Mouse (Mus musculus) midbrain, embryonic 15.5 days (tissue): ENCODE data around the gene Pik3ap1. TPM values are rescaled to one million over a fixed set of nuclear protein-coding genes. Genes with fewer than 3 reads are reported as not detected.
"Not testable (repeated sequence)": the region's sequence is repeated elsewhere in the genome, so short reads cannot be mapped to it uniquely, and the experiment has no call there.

ENCODE experiments used
- ATAC-seq: fragments of 200-750 bp; cut with Nextera tagmentation; replicated peaks from 2 replicates; pipeline ENCODE4 v1.8.0; 2017; ENCODE audit warnings: moderate TSS enrichment
- H3K27ac ChIP-seq: fragments of 300-500 bp; sonication (generic); 2 replicates; pipeline ENCODE4 v1.5.1; 2015; ENCODE audit warnings: mild to moderate bottlenecking, inconsistent platforms
- H3K27me3 ChIP-seq: fragments of 300-500 bp; sonication (generic); replicated peaks from 2 replicates; pipeline ENCODE4 v1.6.1; 2015; ENCODE audit warnings: inconsistent platforms
- H3K36me3 ChIP-seq: fragments of 300-500 bp; sonication (generic); replicated peaks from 2 replicates; pipeline ENCODE4 v1.6.1; 2015; ENCODE audit warnings: inconsistent platforms
- H3K4me1 ChIP-seq: fragments of 300-500 bp; sonication (generic); 2 replicates; pipeline ENCODE4 v1.6.1; 2015; ENCODE audit warnings: inconsistent platforms
- H3K4me2 ChIP-seq: fragments of 300-500 bp; sonication (generic); 2 replicates; pipeline ENCODE4 v1.6.1; 2015; ENCODE audit warnings: inconsistent platforms, mild to moderate bottlenecking, moderate library complexity
- H3K4me3 ChIP-seq: fragments of 300-500 bp; sonication (generic); 2 replicates; pipeline ENCODE4 v1.5.1; 2015; ENCODE audit warnings: mild to moderate bottlenecking, inconsistent platforms
- H3K9ac ChIP-seq: fragments of 300-500 bp; sonication (generic); 2 replicates; pipeline ENCODE4 v1.6.1; 2015; ENCODE audit warnings: mild to moderate bottlenecking, inconsistent platforms
- H3K9me3 ChIP-seq: fragments of 300-500 bp; sonication (generic); 2 replicates; pipeline ENCODE4 v1.6.1; 2016; ENCODE audit warnings: inconsistent platforms
- WGBS: fragments of 180-500 bp; shearing (Covaris S2); methylation state at CpG from one replicate; pipeline ENCODE4 v1.1.7; 2015; ENCODE audit warnings: mixed read lengths; 5-methylcytosine and 5-hydroxymethylcytosine counted together
- polyA plus RNA-seq: library from polyadenylated mRNA; unstranded; fragments of >200 nt; fragmentation: Nextera tagmentation; extraction: Ambion mirVana; gene quantifications from 2 replicates; pipeline ENCODE4 v1.2.1, GENCODE M21; 2015

Pik3ap1 gene
- polyA plus RNA-seq, 1 experiment from 2014 or later = 2.4 TPM

DNA sequence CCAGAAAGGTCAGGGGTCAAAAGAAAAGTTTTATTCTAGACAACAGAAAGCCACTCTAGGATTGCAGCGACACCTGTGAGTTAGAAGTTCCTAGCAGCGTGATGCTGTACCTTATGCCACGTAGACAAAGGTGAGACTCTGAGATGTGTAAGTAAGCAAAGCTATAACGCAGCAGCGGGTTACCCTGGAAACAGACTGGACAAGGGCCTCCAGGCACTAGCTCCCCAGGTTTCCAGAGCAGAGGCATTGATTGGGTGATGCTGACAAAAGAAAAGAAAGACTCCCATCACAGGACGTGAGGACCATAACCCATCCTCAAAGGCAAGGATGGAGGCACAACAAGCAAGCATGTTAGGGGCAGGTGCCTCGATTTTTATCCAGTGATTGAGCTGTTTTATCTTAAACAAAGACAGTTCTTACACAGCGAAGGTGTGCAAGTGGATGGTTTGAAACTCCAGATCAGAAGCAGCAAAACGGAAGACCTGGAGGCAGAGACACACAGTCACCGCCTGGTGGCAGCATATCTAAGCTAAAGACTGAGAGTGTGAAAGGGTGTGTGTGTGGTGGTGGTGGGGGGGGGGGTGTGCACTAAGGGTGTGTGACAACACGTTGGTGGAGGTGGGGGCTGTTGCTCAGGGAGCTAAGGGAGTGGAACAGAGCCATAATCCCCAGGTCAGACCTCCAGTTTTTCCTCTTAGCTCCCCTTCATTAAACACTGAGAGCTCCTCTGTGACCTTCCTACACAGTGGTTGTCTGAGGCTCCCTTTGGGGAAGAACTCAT is 67.4 kb downstream of the Pik3ap1 start:
- WGBS = 23% methylated on average over 11 of the region's 11 CpGs
- Histone ChIP-seq H3K4me3 (no peak overlapping the region), H3K27ac (no peak overlapping the region), H3K4me2 (peak overlapping the region; percentile 30), H3K36me3 (no peaks in the 10 kb centered on the region), H3K9ac (peak overlapping the region; percentile 7; the same call in 1 of the 2 replicates), H3K4me1 (peaks cover 4% of the 10 kb centered on the region), H3K9me3 (no peaks in the 10 kb centered on the region), H3K27me3 (no peaks in the 10 kb centered on the region)
- peak; percentile 85 for ATAC-seq

- Histone ChIP-seq H3K9ac (no peak overlapping the region), H3K4me3 (no peak overlapping the region), H3K4me1 (peaks cover 4% of the 10 kb centered on the region), H3K27ac (no peak overlapping the region), H3K4me2 (no peak overlapping the region), H3K36me3 (no peaks in the 10 kb centered on the region), H3K9me3 (no peaks in the 10 kb centered on the region), H3K27me3 (no peaks in the 10 kb centered on the region)
- 82% methylated on average over 7 of the region's 7 CpGs for WGBS
- no peak for ATAC-seq
These were observed 70.2 kb downstream of the Pik3ap1 start for GRCm38 (mm10) chr19:41314696-41315095.

DNA sequence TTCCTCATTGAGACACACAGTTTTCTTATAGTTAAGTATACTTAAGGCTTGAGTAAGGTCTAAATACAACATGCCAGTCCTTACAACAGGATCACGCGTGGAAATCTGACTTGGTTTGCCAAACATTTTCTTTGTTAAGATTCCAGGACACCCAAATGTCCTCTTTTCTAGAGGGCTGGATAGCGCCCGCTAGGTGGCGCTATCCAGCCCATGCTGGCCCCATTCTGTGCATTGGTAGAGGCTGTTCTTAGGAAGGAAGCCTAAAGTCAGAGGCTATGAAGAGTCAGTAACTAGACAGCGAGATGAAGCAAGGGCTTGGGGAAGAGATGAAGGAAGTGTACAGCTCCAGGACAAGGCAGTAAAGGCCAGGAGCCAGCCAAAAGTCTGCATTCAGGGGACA is 71.2 kb downstream of the Pik3ap1 start:
- WGBS = 27% methylated on average over 6 of the region's 6 CpGs
- peaks cover 4% of the 10 kb centered on the region for H3K4me1 ChIP-seq
- H3K9me3 ChIP-seq = no peaks in the 10 kb centered on the region
- H3K4me2 ChIP-seq = no peak overlapping the region
- no peak for ATAC-seq
- no peak overlapping the region for H3K4me3 ChIP-seq
- no peak overlapping the region for H3K9ac ChIP-seq
- no peaks in the 10 kb centered on the region for H3K27me3 ChIP-seq
- H3K27ac ChIP-seq = no peak overlapping the region
- no peaks in the 10 kb centered on the region for H3K36me3 ChIP-seq

GRCm38 (mm10) chr19:41312587-41312986 is 72.3 kb downstream of the Pik3ap1 start:
- 87% methylated on average over 8 of the region's 8 CpGs for WGBS
- not testable (repeated sequence) for H3K27me3 ChIP-seq, H3K36me3 ChIP-seq, H3K9me3 ChIP-seq, H3K9ac ChIP-seq, ATAC-seq, H3K4me2 ChIP-seq, H3K27ac ChIP-seq, H3K4me3 ChIP-seq, H3K4me1 ChIP-seq

DNA sequence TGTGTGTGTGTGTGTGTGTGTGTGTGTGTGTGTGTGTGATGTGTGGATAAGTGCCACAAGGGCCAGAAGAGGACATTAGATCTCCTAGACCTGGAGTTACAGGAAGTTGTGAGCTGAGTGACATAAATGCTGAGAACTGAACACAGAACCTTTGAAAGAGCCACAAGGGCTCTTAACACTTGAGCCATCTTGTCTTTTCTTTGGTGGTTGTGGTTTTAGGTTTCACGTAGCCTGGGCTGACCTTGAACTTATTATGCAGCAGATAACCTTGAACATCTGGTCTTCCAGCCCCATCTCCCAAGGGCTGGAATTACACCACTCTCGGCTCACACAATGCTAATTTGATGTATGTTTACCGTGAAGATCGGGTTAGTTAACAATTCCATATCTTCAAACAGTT is 72.9 kb downstream of the Pik3ap1 start:
- Histone ChIP-seq H3K4me1 (no peaks in the 10 kb centered on the region; the same call in 1 of the 2 replicates), H3K36me3 (no peaks in the 10 kb centered on the region), H3K9me3 (no peaks in the 10 kb centered on the region), H3K27ac (no peak overlapping the region), H3K4me3 (no peak overlapping the region), H3K9ac (no peak overlapping the region), H3K4me2 (no peak overlapping the region), H3K27me3 (no peaks in the 10 kb centered on the region)
- ATAC-seq = no peak
- WGBS = 77% methylated on average over 4 of the region's 4 CpGs

- H3K36me3 ChIP-seq = no peaks in the 10 kb centered on the region
- H3K9me3 ChIP-seq = no peaks in the 10 kb centered on the region
- no peaks in the 10 kb centered on the region for H3K27me3 ChIP-seq
- peak overlapping the region; percentile 57 for H3K27ac ChIP-seq
- WGBS = 20% methylated on average over 20 of the region's 20 CpGs
- peak; percentile 91 for ATAC-seq
- peak overlapping the region; percentile 63 for H3K4me2 ChIP-seq
- H3K4me1 ChIP-seq = no peaks in the 10 kb centered on the region
- H3K4me3 ChIP-seq = peak overlapping the region; percentile 38
- H3K9ac ChIP-seq = peak overlapping the region; percentile 22; the same call in 1 of the 2 replicates
These were observed 73.8 kb downstream of the Pik3ap1 start for GRCm38 (mm10) chr19:41310971-41311703.

- 65% methylated on average over 3 of the region's 3 CpGs for WGBS
- no peaks in the 10 kb centered on the region for H3K27me3 ChIP-seq
- no peak for ATAC-seq
These were observed 81.0 kb downstream of the Pik3ap1 start for GRCm38 (mm10) chr19:41303933-41304332.

GRCm38 (mm10) chr19:41303433-41303832 is 81.5 kb downstream of the Pik3ap1 start:
- WGBS = 80% methylated on average over 6 of the region's 6 CpGs

More at GRCm38 (mm10) chr19:41303933-41304332, 81.0 kb downstream of the Pik3ap1 start:
- Histone ChIP-seq H3K9me3 (no peaks in the 10 kb centered on the region), H3K4me3 (no peak overlapping the region), H3K4me2 (no peak overlapping the region), H3K4me1 (no peaks in the 10 kb centered on the region), H3K9ac (no peak overlapping the region), H3K27ac (no peak overlapping the region), H3K36me3 (no peaks in the 10 kb centered on the region)

GRCm38 (mm10) chr19:41301856-41302255 is 83.0 kb downstream of the Pik3ap1 start:
- H3K4me1 ChIP-seq = no peaks in the 10 kb centered on the region
- no peaks in the 10 kb centered on the region for H3K9me3 ChIP-seq
- H3K9ac ChIP-seq = no peak overlapping the region
- H3K27ac ChIP-seq = no peak overlapping the region
- whole genome bisulfite sequencing = 78% methylated on average over 6 of the region's 6 CpGs
- no peak overlapping the region for H3K4me2 ChIP-seq
- H3K27me3 ChIP-seq = no peaks in the 10 kb centered on the region
- H3K4me3 ChIP-seq = no peak overlapping the region
- ATAC-seq = no peak
- no peaks in the 10 kb centered on the region for H3K36me3 ChIP-seq

More at GRCm38 (mm10) chr19:41303433-41303832, 81.5 kb downstream of the Pik3ap1 start:
- Histone ChIP-seq H3K36me3 (no peaks in the 10 kb centered on the region), H3K27me3 (no peaks in the 10 kb centered on the region), H3K27ac (no peak overlapping the region), H3K4me2 (no peak overlapping the region), H3K9me3 (no peaks in the 10 kb centered on the region), H3K4me3 (no peak overlapping the region), H3K4me1 (no peaks in the 10 kb centered on the region), H3K9ac (no peak overlapping the region)
- ATAC-seq = no peak

DNA sequence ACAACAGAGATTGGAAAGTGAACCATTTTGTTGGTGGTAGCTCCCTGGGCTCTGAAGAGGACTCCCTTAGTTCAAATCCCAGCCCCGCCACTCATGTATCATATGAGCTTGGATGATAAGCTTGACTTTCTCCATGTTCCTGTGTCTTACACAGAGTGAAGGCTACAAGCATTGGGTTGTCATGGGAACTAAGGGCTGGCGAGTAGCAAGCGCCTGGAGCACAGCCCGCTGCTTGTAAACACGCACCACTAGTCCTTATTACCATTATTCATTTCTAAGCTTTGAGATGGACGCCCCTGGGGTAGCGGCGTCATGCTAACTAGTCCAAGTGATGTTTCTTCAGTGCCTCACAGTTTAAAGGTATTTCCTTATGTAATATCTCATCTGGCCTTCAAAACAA is 85.5 kb downstream of the Pik3ap1 start:
- Histone ChIP-seq H3K36me3 (no peaks in the 10 kb centered on the region), H3K27me3 (no peaks in the 10 kb centered on the region), H3K4me3 (no peak overlapping the region), H3K4me2 (no peak overlapping the region), H3K9me3 (no peaks in the 10 kb centered on the region), H3K27ac (no peak overlapping the region), H3K9ac (no peak overlapping the region), H3K4me1 (no peaks in the 10 kb centered on the region)
- 73% methylated on average over 8 of the region's 8 CpGs for WGBS
- no peak for ATAC-seq

DNA sequence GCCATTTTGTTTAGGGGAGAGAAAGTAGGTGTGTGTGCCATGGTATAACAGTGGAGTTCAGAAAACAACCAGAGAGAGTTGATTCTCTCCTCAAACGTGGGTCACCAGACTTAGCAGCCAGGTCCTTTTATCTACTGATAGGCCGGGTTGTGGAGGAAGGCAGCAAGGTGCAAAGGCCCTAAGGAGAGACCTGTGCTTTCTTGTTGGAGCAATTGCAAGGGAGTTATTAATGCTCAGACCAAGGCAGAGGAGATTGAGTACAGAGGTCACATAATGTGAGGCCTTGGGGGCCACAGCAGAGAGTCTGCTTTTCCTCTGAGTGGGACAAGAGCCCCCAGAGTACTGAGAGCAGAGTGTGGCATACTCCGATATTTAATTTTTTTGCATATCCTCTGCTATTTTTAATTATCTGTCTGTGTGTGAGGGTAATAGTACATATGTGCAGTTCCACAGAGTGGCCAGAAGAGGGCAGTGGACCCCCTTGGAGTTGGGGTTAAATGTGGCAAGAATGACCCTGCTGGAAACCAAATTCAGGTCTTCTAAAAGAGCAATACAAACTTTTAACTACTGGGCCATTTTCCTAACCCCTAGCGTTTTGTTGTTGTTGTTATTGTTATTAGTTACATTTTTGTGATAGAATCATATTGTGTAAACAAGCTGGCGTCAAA is 93.8 kb downstream of the Pik3ap1 start:
- H3K4me3 ChIP-seq = no peak overlapping the region

GRCm38 (mm10) chr19:41288568-41288967 is 96.3 kb downstream of the Pik3ap1 start:
- no peaks in the 10 kb centered on the region for H3K27me3 ChIP-seq
- WGBS = 72% methylated on average over 6 of the region's 6 CpGs
- ATAC-seq = no peak
- H3K4me3 ChIP-seq = no peak overlapping the region
- H3K36me3 ChIP-seq = no peaks in the 10 kb centered on the region
- no peak overlapping the region for H3K9ac ChIP-seq
- H3K4me1 ChIP-seq = peaks cover 5% of the 10 kb centered on the region; the same call in 1 of the 2 replicates
- H3K27ac ChIP-seq = no peak overlapping the region
- no peaks in the 10 kb centered on the region for H3K9me3 ChIP-seq
- H3K4me2 ChIP-seq = no peak overlapping the region

More for the DNA sequence above, 93.8 kb downstream of the Pik3ap1 start:
- no peak overlapping the region for H3K4me2 ChIP-seq
- no peaks in the 10 kb centered on the region for H3K9me3 ChIP-seq
- WGBS = 61% methylated on average over 5 of the region's 5 CpGs
- no peak overlapping the region for H3K9ac ChIP-seq
- no peak for ATAC-seq
- H3K4me1 ChIP-seq = no peaks in the 10 kb centered on the region
- H3K27ac ChIP-seq = no peak overlapping the region
- no peaks in the 10 kb centered on the region for H3K36me3 ChIP-seq
- no peaks in the 10 kb centered on the region for H3K27me3 ChIP-seq
